Mouse (Mus musculus) midbrain, embryonic 10.5 days (tissue): ENCODE measurements around the gene Gm17019. TPM values are rescaled to one million over a fixed set of nuclear protein-coding genes. Genes with fewer than 3 reads are reported as not detected.

ENCODE experiments used
- polyA plus RNA-seq: library from polyadenylated mRNA; unstranded; fragments of >200 nt; fragmentation: Nextera tagmentation; extraction: Ambion mirVana; gene quantifications from 2 replicates; pipeline ENCODE4 v1.2.1, GENCODE M21; 2016

Gm17019 gene
- polyA plus RNA-seq, 1 experiment from 2014 or later: not detected

Other genes with a start within 250 kb of the Gm17019 start
- gene Gm9758, start 118.1 kb downstream of the Gm17019 start, polyA plus RNA-seq: not detected in 2 replicates
- gene Speer4e, start 94.6 kb downstream of the Gm17019 start, polyA plus RNA-seq: not detected in 2 replicates
- gene Gm10354, start 54.1 kb downstream of the Gm17019 start, polyA plus RNA-seq: not detected in 2 replicates